Mouse (Mus musculus): Measurements from ENCODE around the gene Pter. TPM values are rescaled to one million over a fixed set of nuclear protein-coding genes. Genes with fewer than 3 reads are reported as not detected.

Pter gene
- polyA plus RNA-seq, 1 experiment from 2014 or later = 30.7 TPM

DNA sequence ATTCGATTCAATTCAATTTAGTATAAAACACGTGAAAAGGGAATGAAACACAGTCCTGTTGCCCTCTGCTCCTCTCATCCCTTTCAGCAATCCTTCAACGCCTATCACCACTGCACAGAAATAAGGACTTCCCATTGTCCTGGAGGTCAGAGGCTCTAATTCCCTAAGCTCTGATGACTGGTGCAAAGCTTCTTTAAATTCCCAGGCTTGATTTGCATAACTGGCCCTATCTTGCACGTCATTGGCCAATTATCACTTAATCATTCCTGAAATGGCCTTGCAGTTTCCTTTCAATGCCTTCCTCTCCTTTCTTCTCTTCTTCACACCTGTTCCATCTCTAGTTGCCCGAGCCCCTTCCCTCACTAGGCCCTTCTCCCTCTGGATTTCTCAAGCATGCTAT lies 94.5 kb downstream of the Pter start:
- no peaks in the 10 kb centered on the region for H3K36me3 ChIP-seq (ENCODE audit: control insufficient read depth, insufficient read depth, low read length)
- H3K9me3 ChIP-seq (ENCODE audit: control insufficient read depth, low read length) = no peaks in the 10 kb centered on the region
- no peaks in the 10 kb centered on the region for H3K4me1 ChIP-seq (ENCODE audit: control insufficient read depth, insufficient read depth, low read length)
- no peak overlapping the region for H3K9ac ChIP-seq (ENCODE audit: low read depth, low read length)
- no peak overlapping the region for H3K27ac ChIP-seq (ENCODE audit: low read depth, low read length)
- ATAC-seq (ENCODE audit: low FRiP score, low TSS enrichment) = no peak
- WGBS = 42% methylated on average over 5 of the region's 5 CpGs
- H3K27me3 ChIP-seq (ENCODE audit: control insufficient read depth, insufficient read depth, low read length) = peaks cover 5% of the 10 kb centered on the region; the same call in 1 of the 2 replicates
- no peak overlapping the region for H3K4me2 ChIP-seq (replicated peaks; ENCODE audit: low read depth, low read length)
- no peak overlapping the region for H3K4me3 ChIP-seq (ENCODE audit: low read length)

DNA sequence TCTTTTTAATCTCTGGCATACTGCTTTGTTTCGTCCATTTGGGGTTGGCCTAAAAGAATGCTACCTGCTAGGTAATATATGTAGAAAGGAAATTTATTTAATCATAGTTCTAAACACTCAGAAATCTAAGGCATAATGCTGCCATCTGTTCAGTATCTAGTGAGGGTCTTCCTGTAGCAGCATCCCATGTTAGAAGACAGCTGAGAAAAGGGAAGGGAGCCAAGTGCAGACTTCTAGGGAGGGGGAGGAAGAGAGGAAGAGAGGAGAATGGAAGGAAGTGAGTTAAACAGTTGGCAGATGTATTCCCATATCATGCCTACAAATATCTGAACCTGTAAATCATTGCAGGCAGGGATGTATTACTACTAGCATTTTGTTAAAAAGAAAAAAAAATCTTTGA lies 95.0 kb downstream of the Pter start:
- Histone ChIP-seq H3K9ac (ENCODE audit: low read depth, low read length) (no peak overlapping the region), H3K27ac (ENCODE audit: low read depth, low read length) (no peak overlapping the region), H3K36me3 (ENCODE audit: control insufficient read depth, insufficient read depth, low read length) (no peaks in the 10 kb centered on the region), H3K4me1 (ENCODE audit: control insufficient read depth, insufficient read depth, low read length) (no peaks in the 10 kb centered on the region), H3K9me3 (ENCODE audit: control insufficient read depth, low read length) (no peaks in the 10 kb centered on the region), H3K27me3 (ENCODE audit: control insufficient read depth, insufficient read depth, low read length) (0 out of 2 replicates have a peak, but pooled peaks cover under 1% of the 10 kb centered on the region), H3K4me3 (ENCODE audit: low read length) (no peak overlapping the region), H3K4me2 (replicated peaks; ENCODE audit: low read depth, low read length) (no peak overlapping the region)
- WGBS = 84% methylated on average over 1 of the region's 1 CpGs
- no peak for ATAC-seq (ENCODE audit: low FRiP score, low TSS enrichment)

DNA sequence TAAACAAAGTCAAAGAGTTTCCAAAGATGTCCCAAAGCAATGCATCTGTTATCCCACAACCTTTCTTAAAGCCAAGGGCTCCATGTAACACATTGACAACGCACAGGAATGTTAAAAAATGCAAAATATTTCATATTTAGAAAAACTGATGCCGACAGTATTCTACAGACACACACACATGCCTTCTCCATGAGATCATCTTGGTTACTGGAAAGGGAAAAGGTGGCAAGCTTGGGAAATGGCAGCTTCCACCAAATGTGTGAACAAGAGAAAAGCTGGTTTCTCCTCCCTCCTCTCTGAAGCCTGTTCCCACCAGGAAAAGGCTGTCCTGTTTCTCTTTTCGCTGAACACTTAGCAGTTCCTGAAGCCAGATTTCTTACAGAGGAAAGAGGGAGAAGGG lies 114.9 kb downstream of the Pter start:
- H3K4me2 ChIP-seq (replicated peaks; ENCODE audit: low read depth, low read length) = no peak overlapping the region
- H3K9me3 ChIP-seq (ENCODE audit: control insufficient read depth, low read length) = no peaks in the 10 kb centered on the region
- H3K4me3 ChIP-seq (ENCODE audit: low read length) = no peak overlapping the region
- no peak for ATAC-seq (ENCODE audit: low FRiP score, low TSS enrichment)
- H3K4me1 ChIP-seq (ENCODE audit: control insufficient read depth, insufficient read depth, low read length) = no peaks in the 10 kb centered on the region
- H3K27ac ChIP-seq (ENCODE audit: low read depth, low read length) = no peak overlapping the region
- no peaks in the 10 kb centered on the region for H3K36me3 ChIP-seq (ENCODE audit: control insufficient read depth, insufficient read depth, low read length)
- no peaks in the 10 kb centered on the region for H3K27me3 ChIP-seq (ENCODE audit: control insufficient read depth, insufficient read depth, low read length)
- 74% methylated on average over 3 of the region's 3 CpGs for WGBS
- no peak overlapping the region for H3K9ac ChIP-seq (ENCODE audit: low read depth, low read length)

DNA sequence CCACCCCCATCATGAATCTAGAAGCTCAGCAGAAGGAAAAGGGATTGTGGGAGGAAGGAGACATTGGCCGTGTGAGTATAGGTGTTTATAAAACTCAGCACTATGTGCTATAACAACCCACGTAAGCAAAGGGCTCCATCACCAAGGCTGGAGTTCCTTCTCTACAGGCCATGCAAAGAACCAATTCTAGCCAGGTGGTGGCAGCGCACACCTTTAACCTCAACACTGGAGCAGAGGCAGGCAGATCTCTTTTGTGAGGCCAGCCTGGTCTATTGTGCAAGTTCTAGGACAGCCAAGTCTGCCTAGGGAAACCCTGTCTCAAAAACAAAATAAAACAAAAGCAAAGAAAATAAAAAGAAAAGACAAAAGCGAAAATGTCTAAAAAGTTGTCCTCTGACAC lies 115.9 kb downstream of the Pter start:
- no peak overlapping the region for H3K4me2 ChIP-seq (replicated peaks; ENCODE audit: low read depth, low read length)
- no peaks in the 10 kb centered on the region for H3K9me3 ChIP-seq (ENCODE audit: control insufficient read depth, low read length)
- no peaks in the 10 kb centered on the region for H3K36me3 ChIP-seq (ENCODE audit: control insufficient read depth, insufficient read depth, low read length)
- no peak overlapping the region for H3K4me3 ChIP-seq (ENCODE audit: low read length)
- no peak for ATAC-seq (ENCODE audit: low FRiP score, low TSS enrichment)
- 90% methylated on average over 4 of the region's 4 CpGs for WGBS
- H3K27me3 ChIP-seq (ENCODE audit: control insufficient read depth, insufficient read depth, low read length) = no peaks in the 10 kb centered on the region
- H3K9ac ChIP-seq (ENCODE audit: low read depth, low read length) = no peak overlapping the region
- H3K27ac ChIP-seq (ENCODE audit: low read depth, low read length) = no peak overlapping the region
- H3K4me1 ChIP-seq (ENCODE audit: control insufficient read depth, insufficient read depth, low read length) = no peaks in the 10 kb centered on the region

DNA sequence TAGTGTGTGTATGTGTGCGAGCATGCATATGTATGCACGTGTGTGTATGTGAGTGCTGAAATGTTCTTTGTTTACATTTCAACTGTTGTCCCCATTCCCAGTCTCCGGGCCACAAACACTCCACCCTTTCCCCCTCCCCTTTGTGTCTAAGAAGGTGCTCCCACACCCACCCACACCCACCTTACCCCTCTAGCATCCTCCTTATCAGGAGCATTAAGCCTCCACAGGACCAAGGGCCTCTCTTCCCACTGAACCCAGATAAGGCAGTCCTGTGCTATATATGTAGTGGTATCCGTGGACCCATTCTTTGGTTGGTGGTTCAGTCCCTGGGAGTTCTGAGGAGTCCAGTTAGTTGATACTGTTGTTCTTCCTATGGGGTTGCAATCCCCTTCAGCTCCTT lies 120.7 kb downstream of the Pter start:
- no peak for ATAC-seq (ENCODE audit: low FRiP score, low TSS enrichment)
- H3K9ac ChIP-seq (ENCODE audit: low read depth, low read length) = no peak overlapping the region
- 90% methylated on average over 4 of the region's 4 CpGs for WGBS

DNA sequence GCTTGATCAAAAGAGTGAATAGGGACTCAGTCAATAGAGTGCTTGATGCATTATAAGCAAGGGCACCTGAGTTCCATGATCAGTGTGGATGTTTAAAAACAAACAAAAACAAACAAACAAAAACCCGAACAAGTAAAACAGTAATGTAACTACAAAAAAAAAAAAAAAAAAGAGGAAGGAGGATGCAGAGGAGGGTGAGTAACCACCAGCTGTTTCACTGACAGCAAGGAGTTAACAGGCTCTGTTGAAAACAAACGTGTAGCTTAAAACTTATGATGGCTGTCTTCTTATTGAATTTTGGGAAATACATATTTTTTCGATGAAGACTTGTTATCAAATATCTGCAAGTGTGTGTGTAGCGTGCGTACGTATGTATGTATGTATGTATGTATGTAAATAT lies 124.8 kb downstream of the Pter start:
- no peaks in the 10 kb centered on the region for H3K9me3 ChIP-seq (ENCODE audit: control insufficient read depth, low read length)
- no peak overlapping the region for H3K4me2 ChIP-seq (replicated peaks; ENCODE audit: low read depth, low read length)
- H3K4me1 ChIP-seq (ENCODE audit: control insufficient read depth, insufficient read depth, low read length) = no peaks in the 10 kb centered on the region
- no peaks in the 10 kb centered on the region for H3K27me3 ChIP-seq (ENCODE audit: control insufficient read depth, insufficient read depth, low read length)
- H3K36me3 ChIP-seq (ENCODE audit: control insufficient read depth, insufficient read depth, low read length) = no peaks in the 10 kb centered on the region
- ATAC-seq (ENCODE audit: low FRiP score, low TSS enrichment) = no peak
- no peak overlapping the region for H3K27ac ChIP-seq (ENCODE audit: low read depth, low read length)
- WGBS = 89% methylated on average over 6 of the region's 6 CpGs
- no peak overlapping the region for H3K9ac ChIP-seq (ENCODE audit: low read depth, low read length)
- no peak overlapping the region for H3K4me3 ChIP-seq (ENCODE audit: low read length)

More for the DNA sequence above, 120.7 kb downstream of the Pter start:
- Histone ChIP-seq H3K27me3 (ENCODE audit: control insufficient read depth, insufficient read depth, low read length) (no peaks in the 10 kb centered on the region), H3K36me3 (ENCODE audit: control insufficient read depth, insufficient read depth, low read length) (no peaks in the 10 kb centered on the region), H3K4me2 (replicated peaks; ENCODE audit: low read depth, low read length) (no peak overlapping the region), H3K4me3 (ENCODE audit: low read length) (no peak overlapping the region), H3K27ac (ENCODE audit: low read depth, low read length) (no peak overlapping the region), H3K4me1 (ENCODE audit: control insufficient read depth, insufficient read depth, low read length) (no peaks in the 10 kb centered on the region), H3K9me3 (ENCODE audit: control insufficient read depth, low read length) (no peaks in the 10 kb centered on the region)

Other genes with a start within 250 kb of the Pter start
- 0.64 and 0.92 TPM in 2 replicates for gene C1ql3, start 87.8 kb downstream of the Pter start, polyA plus RNA-seq (2014; fragmentation: Nextera tagmentation; extraction: Ambion mirVana)